10 mouse cellular contexts compared by ENCODE assay signal in genomic region chr1:55665828-55666673, GRCm38 (mm10).
A peak's percentile ranks its signal among the peaks of the same experiment; 100 is the strongest.
DNase-seq lines count a peak whose midpoint lies in the region; ATAC-seq lines count a peak whose summit lies in the region.
"Had no signal": no experiment of that assay in that cellular context is flagged by ENCODE, and none has a peak within 500 bp of the region (broad histone marks: within the 10 kb centered on the region; RNA-seq: fewer than 3 reads in every experiment).

No protein-coding gene starts in this region.

- peak overlapping the region; percentile 92 for H3K27ac ChIP-seq in forebrain, embryonic 13.5 days
- H3K27ac ChIP-seq: heart, embryonic 15.5 days; liver, embryonic 14.5 days; stomach, embryonic 15.5 days had no signal

- H3K9ac ChIP-seq in forebrain, embryonic 13.5 days = peak overlapping the region; percentile 40; the same call in 1 of the 2 replicates
- H3K9ac ChIP-seq: heart, embryonic 15.5 days; liver, embryonic 14.5 days; stomach, embryonic 15.5 days had no signal

- WGBS in forebrain, embryonic 13.5 days = 7% methylated on average over 11 of the region's 11 CpGs

- H3K4me3 ChIP-seq in forebrain, embryonic 13.5 days = no peak overlapping the region
- H3K4me3 ChIP-seq: heart, embryonic 15.5 days; stomach, embryonic 15.5 days had no signal

- H3K27me3 ChIP-seq in forebrain, embryonic 13.5 days = no peaks in the 10 kb centered on the region
- H3K27me3 ChIP-seq: heart, embryonic 15.5 days; stomach, embryonic 15.5 days had no signal

- ATAC-seq in forebrain, embryonic 13.5 days = peak; percentile 91
- no peak for ATAC-seq in erythroblast, adult 5-6 weeks (replicated peaks; ENCODE audit: low FRiP score, poor library complexity, severe bottlenecking)

- no peaks in the 10 kb centered on the region for H3K36me3 ChIP-seq in forebrain, embryonic 13.5 days (ENCODE audit: poor library complexity, severe bottlenecking)
- H3K36me3 ChIP-seq: heart, embryonic 15.5 days; stomach, embryonic 15.5 days had no signal

- H3K9me3 ChIP-seq in forebrain, embryonic 13.5 days (replicated peaks) = no peaks in the 10 kb centered on the region
- H3K9me3 ChIP-seq: heart, embryonic 15.5 days; stomach, embryonic 15.5 days had no signal

- DNase-seq in Muller cell, postnatal 12 days (ENCODE audit: inconsistent ontology term) = peak; percentile 87
- peak; percentile 52 for DNase-seq in brain, embryonic 18.5 days (ENCODE audit: low read depth, low spot score)
- DNase-seq in layer of hippocampus, postnatal 25 days (ENCODE audit: extremely low spot score in 1 of 2, low spot score in 1 of 2) = peak; percentile 18 to 37
- DNase-seq in retina, embryonic 14.5 days (ENCODE audit: low spot score) = peak; percentile 63
- DNase-seq in adrenal gland, postnatal 4 days (ENCODE audit: low spot score in 2 of 2) = no peak

- peak overlapping the region; percentile 43 for H3K4me2 ChIP-seq in forebrain, embryonic 13.5 days
- H3K4me2 ChIP-seq: heart, embryonic 15.5 days; stomach, embryonic 15.5 days had no signal

- peaks cover 39% of the 10 kb centered on the region for H3K4me1 ChIP-seq in forebrain, embryonic 13.5 days
- H3K4me1 ChIP-seq: heart, embryonic 15.5 days; stomach, embryonic 15.5 days had no signal

Comparison
In these comparisons a context has a peak if more than half of its experiments do, and no peak if none do; other contexts are left out.
1. DNase-seq: peak in Muller cell, postnatal 12 days (single experiment), brain, embryonic 18.5 days (single experiment), layer of hippocampus, postnatal 25 days (2 of 2) and retina, embryonic 14.5 days (single experiment); none in adrenal gland, postnatal 4 days (0 of 2).